Mouse (Mus musculus) lung, embryonic 16.5 days (tissue): ENCODE data around the gene Cdh1. TPM values are rescaled to one million over a fixed set of nuclear protein-coding genes. Genes with fewer than 3 reads are reported as not detected.

Source experiments
- ATAC-seq: fragments of 200-750 bp; cut with Nextera tagmentation; 2 replicates; pipeline ENCODE4 v1.8.0; 2017; ENCODE audit warnings: low read depth, mild to moderate bottlenecking, moderate library complexity
- H3K27ac ChIP-seq: fragments of 300-500 bp; sonication (generic); 2 replicates; pipeline ENCODE4 v1.5.1; 2014; ENCODE audit warnings: mild to moderate bottlenecking, control low read depth, low read length
- H3K27me3 ChIP-seq: fragments of 300-500 bp; sonication (generic); 2 replicates; pipeline ENCODE4 v1.6.1; 2014; ENCODE audit warnings: low read depth, low read length, mixed read lengths; ENCODE audit not compliant: control insufficient read depth, insufficient read depth
- H3K36me3 ChIP-seq: fragments of 300-500 bp; sonication (generic); 2 replicates; pipeline ENCODE4 v1.6.1; 2014; ENCODE audit warnings: low read length; ENCODE audit not compliant: control insufficient read depth, insufficient read depth
- H3K4me1 ChIP-seq: fragments of 300-500 bp; sonication (generic); replicated peaks from 2 replicates; pipeline ENCODE4 v1.6.1; 2014; ENCODE audit warnings: low read length, mixed read lengths; ENCODE audit not compliant: control insufficient read depth, insufficient read depth
- H3K4me2 ChIP-seq: fragments of 300-500 bp; sonication (generic); 2 replicates; pipeline ENCODE4 v1.6.1; 2014; ENCODE audit warnings: low read depth, low read length, control low read depth
- H3K4me3 ChIP-seq: fragments of 300-500 bp; sonication (generic); 2 replicates; pipeline ENCODE4 v1.5.1; 2014; ENCODE audit warnings: mild to moderate bottlenecking, low read length, control low read depth
- H3K9ac ChIP-seq: fragments of 300-500 bp; sonication (generic); 2 replicates; pipeline ENCODE4 v1.6.1; 2014; ENCODE audit warnings: low read length, control low read depth
- H3K9me3 ChIP-seq: fragments of 300-500 bp; sonication (generic); 2 replicates; pipeline ENCODE4 v1.6.1; 2016; ENCODE audit warnings: low read length; ENCODE audit not compliant: control insufficient read depth
- WGBS: fragments of 180-500 bp; shearing (Covaris S2); extraction: QIAGEN DNeasy Blood & Tissue Kit; methylation state at CpG from one replicate; pipeline ENCODE4 v1.1.7; 2014; 5-methylcytosine and 5-hydroxymethylcytosine counted together
- polyA plus RNA-seq: library from polyadenylated mRNA; unstranded; fragments of >200 nt; fragmentation: Nextera tagmentation; extraction: Ambion mirVana; gene quantifications from 2 replicates; pipeline ENCODE4 v1.2.1, GENCODE M21; 2015

Gene Cdh1
- polyA plus RNA-seq, 1 experiment from 2014 or later: 162 TPM

GRCm38 (mm10) chr8:106626096-106626865 lies 23.1 kb downstream of the Cdh1 start:
- no peak overlapping the region for H3K4me2 ChIP-seq

DNA sequence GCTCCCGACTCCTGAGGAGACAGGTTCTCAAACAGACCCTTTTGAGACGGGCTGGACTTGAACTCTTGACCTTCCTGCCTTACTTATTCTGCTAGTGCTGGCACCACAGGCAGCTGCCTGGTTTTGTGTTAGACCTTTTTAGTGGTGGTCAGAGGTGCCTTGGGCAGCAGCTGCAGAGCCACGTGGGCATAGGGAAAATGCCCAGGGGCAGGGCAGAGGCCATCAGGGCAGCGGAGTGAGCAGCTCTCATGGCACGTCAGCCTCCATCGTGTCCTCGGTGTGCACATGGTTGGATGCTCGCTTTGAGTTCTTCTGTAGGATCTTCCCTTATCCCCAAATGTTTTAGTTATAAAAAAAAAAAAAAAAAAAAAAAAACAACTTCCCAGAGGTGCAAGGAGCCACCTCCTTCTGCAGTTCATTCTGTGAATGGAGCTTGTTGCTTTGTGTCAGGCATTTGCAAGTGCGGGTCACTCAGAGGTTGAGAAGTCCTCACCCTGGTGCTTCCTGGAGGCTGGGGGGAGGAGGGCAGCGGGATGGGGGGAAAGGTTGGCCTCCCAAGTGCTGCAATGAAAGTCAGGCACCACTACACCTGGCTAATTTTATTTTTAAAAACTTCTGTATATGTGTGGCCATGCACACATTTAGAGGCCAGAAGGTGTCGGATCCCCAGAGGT lies 25.3 kb downstream of the Cdh1 start:
- Histone ChIP-seq H3K9ac (no peak overlapping the region), H3K4me1 (peaks cover 12% of the 10 kb centered on the region; the same call in 1 of the 2 replicates), H3K36me3 (no peaks in the 10 kb centered on the region), H3K4me2 (no peak overlapping the region), H3K27ac (no peak overlapping the region), H3K9me3 (no peaks in the 10 kb centered on the region), H3K27me3 (no peaks in the 10 kb centered on the region), H3K4me3 (no peak overlapping the region)
- ATAC-seq: no peak
- 69% methylated on average over 11 of the region's 11 CpGs for WGBS

More at GRCm38 (mm10) chr8:106626096-106626865, 23.1 kb downstream of the Cdh1 start:
- Histone ChIP-seq H3K4me1 (peaks cover 9% of the 10 kb centered on the region; the same call in 1 of the 2 replicates), H3K27me3 (no peaks in the 10 kb centered on the region), H3K9me3 (no peaks in the 10 kb centered on the region), H3K27ac (no peak overlapping the region), H3K9ac (no peak overlapping the region), H3K4me3 (no peak overlapping the region), H3K36me3 (no peaks in the 10 kb centered on the region)
- 49% methylated on average over 9 of the region's 9 CpGs for WGBS
- ATAC-seq: no peak

- ATAC-seq: no peak
- Histone ChIP-seq H3K4me1 (peaks cover 12% of the 10 kb centered on the region; the same call in 1 of the 2 replicates), H3K9ac (no peak overlapping the region), H3K4me3 (no peak overlapping the region), H3K4me2 (no peak overlapping the region), H3K9me3 (no peaks in the 10 kb centered on the region), H3K27me3 (no peaks in the 10 kb centered on the region), H3K36me3 (no peaks in the 10 kb centered on the region), H3K27ac (no peak overlapping the region)
- WGBS: 65% methylated on average over 5 of the region's 5 CpGs
These were observed 26.3 kb downstream of the Cdh1 start for GRCm38 (mm10) chr8:106629456-106629855.

DNA sequence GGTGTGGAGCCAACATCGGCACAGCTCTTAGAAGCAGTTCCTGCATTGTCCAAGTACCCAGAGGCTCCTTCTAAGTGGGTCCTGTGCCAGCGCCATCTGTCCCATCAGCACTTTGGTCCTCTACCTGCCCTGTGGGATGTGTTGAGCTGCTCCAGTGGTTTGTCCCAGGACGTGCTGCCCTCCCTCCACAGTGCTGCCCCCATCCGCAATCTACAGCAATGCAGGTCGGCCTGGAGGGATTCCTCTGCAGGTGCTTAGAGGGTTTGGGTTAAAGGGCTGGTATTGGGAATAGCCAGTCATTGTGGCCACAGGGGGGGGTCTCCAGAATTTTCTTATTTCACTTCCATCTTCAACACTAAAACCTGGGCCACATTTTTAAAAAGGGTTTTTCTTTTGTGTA lies 28.8 kb downstream of the Cdh1 start:
- Histone ChIP-seq H3K4me2 (no peak overlapping the region), H3K27ac (peak overlapping the region; percentile 65), H3K4me1 (peaks cover 22% of the 10 kb centered on the region), H3K9ac (no peak overlapping the region), H3K4me3 (no peak overlapping the region), H3K27me3 (no peaks in the 10 kb centered on the region), H3K36me3 (no peaks in the 10 kb centered on the region), H3K9me3 (no peaks in the 10 kb centered on the region)
- 42% methylated on average over 5 of the region's 5 CpGs for WGBS
- ATAC-seq: peak; percentile 45

DNA sequence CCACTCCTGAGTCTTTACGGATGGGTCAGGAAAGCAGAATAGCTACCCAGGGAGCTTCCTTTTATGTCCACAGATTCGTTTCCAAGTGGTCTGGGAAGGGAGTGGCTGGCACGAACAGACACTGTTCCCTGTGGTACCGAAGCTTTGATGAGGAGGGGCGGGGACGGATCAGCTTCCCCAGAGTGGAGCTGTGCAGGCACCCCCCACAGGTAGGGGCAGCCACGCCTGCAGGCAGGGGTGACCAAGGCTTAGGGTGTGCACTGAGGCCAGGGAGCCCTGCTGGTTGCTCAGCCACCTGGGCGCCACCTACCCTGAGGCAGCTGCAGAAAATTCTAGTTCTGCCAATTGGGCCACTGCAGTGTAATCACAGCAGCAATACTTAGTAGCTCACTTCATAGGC lies 29.5 kb downstream of the Cdh1 start:
- Histone ChIP-seq H3K27me3 (no peaks in the 10 kb centered on the region), H3K9ac (no peak overlapping the region), H3K36me3 (no peaks in the 10 kb centered on the region), H3K4me2 (no peak overlapping the region), H3K4me1 (peaks cover 26% of the 10 kb centered on the region), H3K27ac (peak overlapping the region; percentile 24; the same call in 1 of the 2 replicates), H3K9me3 (no peaks in the 10 kb centered on the region), H3K4me3 (no peak overlapping the region)
- 0 out of 2 replicates have a peak, but pooled peaks have one; percentile 45 for ATAC-seq
- 32% methylated on average over 8 of the region's 8 CpGs for WGBS

DNA sequence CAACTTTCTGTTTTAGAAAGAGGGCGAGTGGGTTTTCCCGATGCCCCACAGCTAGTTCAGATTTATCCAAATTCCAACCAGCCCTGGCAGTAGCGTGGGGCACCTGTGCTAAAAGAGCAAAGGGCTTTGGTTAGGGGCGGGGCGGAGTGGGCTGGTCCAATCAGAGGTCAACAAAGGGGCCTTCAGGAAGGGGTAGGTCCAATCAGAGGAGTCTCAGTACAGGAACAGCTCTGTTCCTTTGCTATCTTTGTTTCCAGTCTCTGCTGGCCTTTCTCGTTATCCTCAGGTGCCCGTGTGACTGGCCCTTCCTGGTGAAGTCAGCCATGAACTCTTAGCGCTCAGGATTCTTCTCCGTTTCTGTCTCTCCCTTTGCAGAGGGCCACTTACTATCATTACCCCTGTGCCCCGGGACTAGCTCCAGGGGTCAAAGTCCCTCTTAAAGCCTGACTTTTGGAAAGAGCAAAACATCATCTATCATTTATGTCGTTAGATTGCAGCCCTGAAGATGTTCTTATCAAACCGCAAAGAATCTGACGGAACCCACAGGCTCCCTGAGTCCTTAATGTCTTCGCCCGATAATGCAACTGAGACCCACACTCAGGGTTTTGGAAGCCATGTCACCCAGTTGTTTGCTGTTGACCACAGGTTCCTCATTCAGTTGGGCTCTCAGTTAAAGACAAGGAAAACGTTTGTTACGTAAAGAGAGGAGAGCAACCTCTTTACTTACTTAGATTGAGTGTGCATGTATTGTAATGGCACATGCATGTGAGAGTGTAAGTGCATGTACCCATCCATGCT lies 30.4 kb downstream of the Cdh1 start:
- ATAC-seq: no peak
- H3K9ac ChIP-seq: no peak overlapping the region
- no peaks in the 10 kb centered on the region for H3K36me3 ChIP-seq
- H3K9me3 ChIP-seq: no peaks in the 10 kb centered on the region
- peaks cover 26% of the 10 kb centered on the region for H3K4me1 ChIP-seq
- H3K4me3 ChIP-seq: no peak overlapping the region
- H3K27ac ChIP-seq: no peak overlapping the region
- H3K4me2 ChIP-seq: no peak overlapping the region
- 51% methylated on average over 17 of the region's 17 CpGs for WGBS
- no peaks in the 10 kb centered on the region for H3K27me3 ChIP-seq

DNA sequence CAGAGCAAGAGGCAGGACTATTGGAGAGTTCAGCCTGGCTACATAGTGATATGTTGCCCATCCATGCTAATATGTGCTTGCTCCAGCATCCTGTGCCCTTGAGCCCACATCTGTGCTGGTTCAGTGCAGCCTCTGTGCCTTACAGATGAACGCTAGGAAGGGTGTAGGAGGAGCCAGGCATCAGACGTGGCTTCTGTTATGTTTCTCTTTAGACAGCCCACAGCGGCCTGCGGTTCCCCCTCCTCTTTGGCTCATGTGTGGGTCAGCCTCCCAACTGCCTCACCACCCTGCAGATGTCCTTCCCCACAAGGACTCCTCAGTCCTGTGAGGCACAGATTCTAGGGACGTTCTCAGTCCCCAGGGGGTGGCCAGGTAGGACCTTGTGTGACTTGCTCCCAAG lies 32.1 kb downstream of the Cdh1 start:
- Histone ChIP-seq H3K36me3 (no peaks in the 10 kb centered on the region), H3K4me2 (no peak overlapping the region), H3K9me3 (no peaks in the 10 kb centered on the region), H3K9ac (no peak overlapping the region), H3K27ac (no peak overlapping the region), H3K27me3 (no peaks in the 10 kb centered on the region), H3K4me1 (peaks cover 29% of the 10 kb centered on the region), H3K4me3 (no peak overlapping the region)
- WGBS: 8% methylated on average over 5 of the region's 5 CpGs
- ATAC-seq: no peak

DNA sequence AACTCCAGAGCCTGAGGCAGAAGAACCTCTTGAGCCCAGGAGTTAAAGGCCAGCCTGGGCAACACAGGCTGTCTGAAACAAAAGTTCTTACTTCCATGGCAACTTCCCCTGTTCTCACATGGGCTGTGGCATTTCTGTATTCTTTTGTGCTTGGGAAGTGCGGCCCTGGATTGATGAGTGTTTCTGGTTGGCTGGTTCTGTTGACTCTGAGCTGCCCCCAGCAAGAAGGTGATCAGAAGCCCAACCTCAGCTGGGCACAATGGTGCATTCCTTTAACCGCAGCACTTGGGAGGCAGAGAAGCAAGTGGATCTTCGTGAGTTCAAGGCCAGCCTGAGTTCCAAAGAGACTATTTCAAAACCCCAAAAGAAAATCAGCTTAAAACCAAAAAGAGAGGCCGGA lies 34.3 kb downstream of the Cdh1 start:
- H3K4me2 ChIP-seq: no peak overlapping the region
- no peak overlapping the region for H3K4me3 ChIP-seq
- no peak overlapping the region for H3K9ac ChIP-seq
- no peak for ATAC-seq
- peak overlapping the region; percentile 34; the same call in 1 of the 2 replicates for H3K27ac ChIP-seq
- H3K27me3 ChIP-seq: no peaks in the 10 kb centered on the region
- peaks cover 39% of the 10 kb centered on the region for H3K4me1 ChIP-seq
- 67% methylated on average over 4 of the region's 4 CpGs for WGBS
- H3K9me3 ChIP-seq: no peaks in the 10 kb centered on the region
- H3K36me3 ChIP-seq: no peaks in the 10 kb centered on the region

- no peaks in the 10 kb centered on the region for H3K9me3 ChIP-seq
- no peaks in the 10 kb centered on the region for H3K36me3 ChIP-seq
- H3K4me3 ChIP-seq: no peak overlapping the region
- no peak overlapping the region for H3K9ac ChIP-seq
- no peaks in the 10 kb centered on the region for H3K27me3 ChIP-seq
- ATAC-seq: peak; percentile 31
- H3K4me2 ChIP-seq: no peak overlapping the region
- peak overlapping the region; percentile 58 for H3K27ac ChIP-seq
- H3K4me1 ChIP-seq: peaks cover 33% of the 10 kb centered on the region
- 62% methylated on average over 7 of the region's 7 CpGs for WGBS
These were observed 35.7 kb downstream of the Cdh1 start for GRCm38 (mm10) chr8:106638768-106639295.
